Mouse (Mus musculus) cortical plate, adult 2 months (tissue): ENCODE results near the gene Mfsd2a. TPM values are rescaled to one million over a fixed set of nuclear protein-coding genes. Genes with fewer than 3 reads are reported as not detected.
"Not testable (repeated sequence)": the region's sequence is repeated elsewhere in the genome, so short reads cannot be mapped to it uniquely, and the experiment has no call there.

Source experiments
- H3K27ac ChIP-seq: fragments of 200-500 bp; 2 replicates; pipeline ENCODE4 v1.5.1; 2012; ENCODE audit warnings: low read length, control low read depth, inconsistent platforms; ENCODE audit not compliant: insufficient read depth
- H3K4me1 ChIP-seq: fragments of 200-500 bp; 2 replicates; pipeline ENCODE4 v1.6.1; 2011; ENCODE audit warnings: low read length; ENCODE audit not compliant: control insufficient read depth, insufficient read depth
- H3K4me3 ChIP-seq: fragments of 200-500 bp; 2 replicates; pipeline ENCODE4 v1.5.1; 2011; ENCODE audit warnings: mild to moderate bottlenecking, low read length, control low read depth; ENCODE audit not compliant: insufficient read depth
- CTCF ChIP-seq: fragments of 200-500 bp; IDR thresholded peaks from 2 replicates; pipeline ENCODE4 v1.5.1; 2011; ENCODE audit warnings: mild to moderate bottlenecking, control low read depth, low read length; ENCODE audit not compliant: insufficient read depth; ENCODE audit errors: extremely low read depth
- POLR2A ChIP-seq: fragments of 200-500 bp; IDR thresholded peaks from 2 replicates; pipeline ENCODE4 v1.6.1; 2011; ENCODE audit warnings: mild to moderate bottlenecking, low read length, control low read depth; ENCODE audit not compliant: insufficient read depth; ENCODE audit errors: extremely low read depth
- polyA plus RNA-seq: library from polyadenylated mRNA; depleted of rRNA; stranded (reverse); fragments of >200 nt; gene quantifications from 2 replicates; pipeline ENCODE4 v1.2.3, GENCODE M21; 2012

Mfsd2a gene
- polyA plus RNA-seq, 1 experiment, result 36.1 TPM

DNA sequence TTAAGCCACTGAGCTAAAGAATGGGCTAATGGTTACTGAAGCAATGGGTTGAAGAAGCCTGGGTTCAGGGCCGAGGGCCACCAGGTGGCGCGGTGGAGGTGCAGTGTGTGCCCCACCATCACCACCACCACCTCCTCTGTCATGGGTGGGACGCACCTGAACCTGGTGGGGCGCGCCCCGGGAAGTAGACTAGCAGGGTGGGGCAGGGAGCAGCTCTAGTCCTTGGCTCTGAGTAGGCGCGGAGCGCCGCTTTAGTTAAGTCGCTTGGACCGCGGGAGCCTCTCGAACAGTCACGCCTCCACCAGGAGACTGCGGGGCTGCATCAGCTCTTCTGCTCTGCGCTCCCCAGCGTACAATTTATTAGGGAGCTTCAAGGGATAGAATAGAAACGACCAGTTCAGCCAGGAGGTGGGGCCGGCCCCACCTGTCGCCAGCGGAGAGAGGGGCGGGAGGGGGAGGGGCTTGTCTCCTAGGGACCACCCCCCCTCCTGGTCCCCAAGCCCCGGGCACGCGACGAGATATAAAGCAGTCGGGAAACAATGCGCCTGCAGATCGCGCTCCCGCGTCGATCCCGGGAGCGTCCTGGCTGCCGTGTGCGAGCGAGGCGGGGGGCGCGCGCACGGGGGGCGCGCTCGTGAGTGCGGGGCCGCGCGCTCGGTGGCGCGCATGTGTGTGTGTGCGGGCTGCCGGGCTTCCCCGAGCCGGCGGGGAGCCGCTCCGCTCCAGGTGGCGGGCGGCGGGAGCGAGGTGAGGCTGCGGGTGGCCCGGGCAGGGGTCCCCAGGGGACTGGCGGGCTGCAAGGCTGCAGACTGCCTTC is 34.6 kb upstream of the Mfsd2a start, which contains the start of gene Mycl:
Gene Mycl (plus strand): TSS at position 249 of the 817 bp plus-strand sequence.
- TF ChIP-seq POLR2A (no peak), CTCF (peak; percentile 66)
- H3K27ac ChIP-seq, result peak within 1 kb of the TSS; percentile 71
- H3K4me3 ChIP-seq, result peak within 1 kb of the TSS; percentile 55
- peaks cover 3% of the 10 kb centered on the region; the same call in 1 of the 2 replicates for H3K4me1 ChIP-seq

DNA sequence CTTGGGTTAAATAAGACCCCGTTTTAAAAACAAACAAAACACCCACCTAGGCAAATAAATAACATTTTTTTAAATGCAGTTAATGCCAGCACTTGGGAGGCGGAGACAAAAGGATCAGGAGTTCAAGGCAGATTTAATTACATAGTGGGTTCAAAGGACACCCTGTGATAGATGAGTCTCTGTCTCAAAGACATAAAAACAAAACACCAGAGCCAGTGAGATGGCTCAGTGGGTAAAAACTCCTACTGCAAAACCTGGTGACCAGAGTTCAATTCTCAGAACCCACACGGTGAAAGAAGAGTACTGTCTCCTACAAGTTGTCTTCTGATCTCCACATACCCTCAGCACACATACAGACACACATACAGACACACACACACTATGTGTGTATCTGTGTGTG is 31.3 kb upstream of the Mfsd2a start:
- Histone ChIP-seq H3K27ac (no peak overlapping the region), H3K4me3 (no peak overlapping the region), H3K4me1 (peaks cover 1% of the 10 kb centered on the region; the same call in 1 of the 2 replicates)
- TF ChIP-seq CTCF (no peak), POLR2A (no peak)

DNA sequence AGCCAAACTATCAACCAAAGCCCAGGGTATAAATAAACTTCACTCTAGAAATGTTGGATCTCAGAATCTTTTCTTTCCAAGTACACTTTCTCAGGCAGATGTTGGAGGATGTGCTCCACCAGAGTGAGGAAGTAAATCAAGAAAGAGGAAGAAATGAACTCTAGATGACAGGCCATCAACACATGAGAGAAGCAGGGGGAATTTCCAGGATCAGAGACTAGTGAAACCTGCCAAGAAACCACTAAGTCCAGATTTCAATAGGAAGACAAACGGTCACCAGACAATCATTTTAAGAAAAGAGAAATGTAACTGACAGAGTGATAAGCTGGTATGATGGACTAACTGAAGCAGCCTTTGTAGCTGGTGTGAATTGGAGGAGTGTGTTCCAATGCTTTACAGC is 30.2 kb upstream of the Mfsd2a start:
- TF ChIP-seq POLR2A (no peak), CTCF (no peak)
- H3K27ac ChIP-seq, result no peak overlapping the region
- H3K4me1 ChIP-seq, result peaks cover 1% of the 10 kb centered on the region; the same call in 1 of the 2 replicates
- H3K4me3 ChIP-seq, result no peak overlapping the region

DNA sequence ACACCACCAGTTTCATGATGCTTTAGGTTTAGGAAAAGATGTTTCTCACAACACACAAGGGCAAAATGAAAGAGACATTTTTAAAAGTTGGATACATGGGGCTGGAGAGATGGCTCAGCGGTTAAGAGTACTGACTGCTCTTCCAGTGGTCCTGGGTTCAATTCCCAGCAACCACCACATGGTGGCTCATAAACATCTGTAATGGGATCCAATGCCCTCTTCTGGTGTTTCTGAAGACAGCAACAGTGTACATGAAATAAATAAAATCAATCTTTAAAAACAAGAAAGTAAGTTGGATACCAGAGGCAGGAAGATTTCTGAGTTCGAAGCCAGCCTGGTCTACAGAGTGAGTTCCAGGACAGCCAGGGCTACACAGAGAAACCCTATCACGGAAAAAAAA is 27.0 kb upstream of the Mfsd2a start:
- TF ChIP-seq CTCF, result peak; percentile 30; the same call in 1 of the 2 replicates
- H3K4me1 ChIP-seq, H3K27ac ChIP-seq, H3K4me3 ChIP-seq: not testable (repeated sequence)

DNA sequence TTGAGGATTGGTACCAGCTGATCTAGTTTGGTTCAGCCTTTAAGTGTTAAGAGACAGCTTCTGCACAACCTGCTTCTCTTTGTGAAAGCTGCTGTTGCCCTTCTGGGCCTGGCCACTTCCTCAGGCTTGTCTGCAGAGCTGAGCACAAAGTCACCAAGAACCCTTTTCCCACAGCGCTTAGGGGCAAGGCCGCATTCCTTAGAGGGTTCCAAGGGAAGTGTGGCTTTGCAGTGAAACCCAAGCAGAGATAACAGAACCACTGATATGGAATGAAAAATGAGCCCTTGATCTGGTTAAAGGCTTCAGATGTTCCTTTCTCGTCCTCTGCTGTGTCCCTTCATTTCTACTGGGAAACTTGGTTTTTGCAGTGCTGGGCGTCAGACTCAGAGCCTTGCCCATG is 26.4 kb upstream of the Mfsd2a start:
- no peak overlapping the region for H3K27ac ChIP-seq
- no peaks in the 10 kb centered on the region for H3K4me1 ChIP-seq
- no peak overlapping the region for H3K4me3 ChIP-seq
- TF ChIP-seq CTCF (no peak), POLR2A (no peak)

DNA sequence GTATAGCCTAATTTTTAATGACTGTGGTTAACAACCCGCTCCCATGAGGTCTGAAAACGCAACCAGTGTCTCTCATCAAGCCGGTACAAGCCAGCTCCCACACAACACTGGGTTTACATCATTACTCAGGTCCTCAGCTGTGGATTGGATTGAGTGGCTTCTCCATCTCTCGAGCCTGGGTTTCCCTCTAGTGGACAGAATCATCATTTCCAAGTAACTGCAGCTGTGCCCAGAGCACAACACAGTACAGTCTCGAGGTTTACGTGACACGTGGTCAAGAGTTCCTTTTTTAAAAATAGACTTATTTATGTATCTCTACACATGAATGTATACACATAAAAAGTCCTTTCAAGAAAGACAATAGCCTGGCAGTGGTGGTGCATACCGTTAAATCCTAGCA is 24.1 kb upstream of the Mfsd2a start:
- H3K27ac ChIP-seq, result no peak overlapping the region

DNA sequence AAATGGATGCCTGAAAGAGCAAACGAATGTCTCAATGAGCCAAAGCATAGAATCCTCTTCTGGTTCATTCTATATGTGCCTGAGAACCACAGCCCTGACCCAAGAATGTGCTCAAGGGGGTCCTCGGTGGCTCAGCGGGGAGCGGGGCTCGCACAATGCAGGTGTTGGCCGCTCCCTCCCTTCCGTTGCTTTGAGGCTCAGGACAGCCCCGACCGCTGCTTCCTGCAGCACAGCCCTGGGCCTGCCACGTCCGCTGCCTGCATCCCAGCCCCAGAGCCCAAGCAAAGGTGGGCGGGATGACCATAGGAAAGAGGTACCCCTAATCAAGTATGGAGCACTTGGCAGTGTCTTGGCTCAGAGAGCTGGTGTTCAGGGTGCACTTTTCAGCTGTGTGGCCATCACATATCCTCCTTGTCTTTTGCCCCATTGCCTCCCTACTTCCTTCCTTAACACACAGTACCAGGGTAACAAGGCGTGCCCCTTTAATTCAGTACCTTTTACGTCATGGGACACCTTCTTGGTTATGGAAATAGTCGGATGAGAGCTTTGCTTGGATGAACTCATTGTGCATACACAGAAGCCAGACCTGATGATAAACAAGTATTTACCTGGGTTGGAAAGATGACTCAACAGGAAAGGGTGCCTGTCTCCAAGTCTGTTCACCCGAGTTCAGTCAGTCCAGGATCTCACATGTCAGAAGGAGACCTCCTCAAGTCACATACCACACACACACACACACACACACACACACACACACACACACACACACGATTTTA is 22.7 kb upstream of the Mfsd2a start:
- TF ChIP-seq CTCF (no peak), POLR2A (no peak)
- no peak overlapping the region for H3K4me3 ChIP-seq
- no peaks in the 10 kb centered on the region for H3K4me1 ChIP-seq
- no peak overlapping the region for H3K27ac ChIP-seq

More for the DNA sequence above, 24.1 kb upstream of the Mfsd2a start:
- H3K4me1 ChIP-seq, result no peaks in the 10 kb centered on the region
- TF ChIP-seq POLR2A, result no peak
- peak; percentile 96 for TF ChIP-seq CTCF
- no peak overlapping the region for H3K4me3 ChIP-seq

DNA sequence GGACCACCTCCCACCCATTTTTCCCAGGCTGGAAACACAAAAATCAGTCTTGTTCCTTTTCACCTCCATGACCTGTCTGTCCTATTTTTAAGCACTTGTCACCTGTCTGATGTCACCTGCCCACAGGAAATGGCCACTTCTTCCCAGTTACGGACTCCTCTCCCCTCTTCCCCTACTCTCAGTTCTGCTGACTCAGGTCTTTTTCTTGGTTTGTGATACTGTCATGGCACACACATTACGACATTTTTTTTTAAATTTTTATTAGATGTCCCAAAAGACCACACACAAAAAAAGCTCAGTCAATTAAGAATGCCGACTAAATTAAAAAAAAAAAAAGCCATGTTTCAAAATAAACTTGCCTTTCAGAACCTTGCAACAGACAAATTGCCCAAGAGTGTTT is 21.5 kb upstream of the Mfsd2a start:
- Histone ChIP-seq H3K27ac (no peak overlapping the region), H3K4me1 (no peaks in the 10 kb centered on the region), H3K4me3 (no peak overlapping the region)
- no peak for TF ChIP-seq CTCF
- TF ChIP-seq POLR2A, result no peak

DNA sequence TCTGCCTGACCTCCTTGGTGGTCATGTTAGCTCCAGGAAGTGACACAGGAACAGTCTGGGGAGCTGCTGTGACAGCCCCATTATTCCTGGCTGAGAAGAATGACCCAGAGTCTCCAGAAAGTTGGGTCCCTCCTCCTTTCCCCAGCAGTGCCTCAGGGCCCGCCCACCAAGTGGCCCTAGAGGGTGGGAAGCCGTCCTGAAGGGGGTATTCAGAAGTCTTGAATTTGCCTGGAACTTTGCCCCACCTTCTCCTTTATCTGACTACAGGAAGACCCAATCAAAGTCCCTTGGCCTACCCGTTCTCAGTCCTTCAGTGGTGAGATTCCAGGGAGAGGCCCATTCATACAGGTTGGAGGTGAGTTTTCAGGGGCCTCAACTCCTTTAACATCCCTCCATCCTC is 20.9 kb upstream of the Mfsd2a start:
- Histone ChIP-seq H3K27ac (no peak overlapping the region), H3K4me3 (no peak overlapping the region), H3K4me1 (no peaks in the 10 kb centered on the region)
- no peak for TF ChIP-seq POLR2A
- TF ChIP-seq CTCF, result no peak
